Mouse (Mus musculus) frontal cortex, postnatal 10 days (tissue): Measurements from ENCODE around the gene Ubc.
"Not testable (repeated sequence)": the region's sequence is repeated elsewhere in the genome, so short reads cannot be mapped to it uniquely, and the experiment has no call there.

Experiments
- DNase-seq, 2 experiments: peaks; one replicate each; pipeline ENCODE4 v3.0.0; 2022; ENCODE audit warnings: low spot score in 2 of 2, mixed read lengths in 1 of 2

Gene Ubc

GRCm38 (mm10) chr5:125389579-125390441 is at the start of gene Ubc:
Gene Ubc (minus strand): TSS chr5:125390202.
- peak in 1 of 2 experiments; percentile 79 for DNase-seq

- not testable (repeated sequence) for DNase-seq
Measured at GRCm38 (mm10) chr5:125434347-125434746, 44.3 kb upstream of the Ubc start.

- DNase-seq = peak; percentile 88 to 92
Measured at GRCm38 (mm10) chr5:125433793-125434337, 43.9 kb upstream of the Ubc start, which contains the start of gene Dhx37. Gene Dhx37 (minus strand): TSS chr5:125434121.

GRCm38 (mm10) chr5:125432324-125432723 is 42.3 kb upstream of the Ubc start:
- DNase-seq = not testable (repeated sequence)

GRCm38 (mm10) chr5:125426343-125426742 is 36.3 kb upstream of the Ubc start:
- DNase-seq = no peak

GRCm38 (mm10) chr5:125425698-125426276 is 35.8 kb upstream of the Ubc start:
- DNase-seq = no peak

GRCm38 (mm10) chr5:125419124-125419523 is 29.1 kb upstream of the Ubc start:
- no peak for DNase-seq

- DNase-seq = no peak
Measured at GRCm38 (mm10) chr5:125418636-125419035, 28.6 kb upstream of the Ubc start.

GRCm38 (mm10) chr5:125416183-125416582 is 26.2 kb upstream of the Ubc start:
- DNase-seq = no peak

- DNase-seq = no peak
Measured at GRCm38 (mm10) chr5:125413763-125414162, 23.8 kb upstream of the Ubc start.

- not testable (repeated sequence) for DNase-seq
Measured at GRCm38 (mm10) chr5:125412536-125412935, 22.5 kb upstream of the Ubc start.

- peak in 1 of 2 experiments; percentile 65 for DNase-seq
Measured at GRCm38 (mm10) chr5:125411972-125412530, 22.0 kb upstream of the Ubc start.

- no peak for DNase-seq
Measured at GRCm38 (mm10) chr5:125409348-125410090, 19.5 kb upstream of the Ubc start.

GRCm38 (mm10) chr5:125408842-125409241 is 18.8 kb upstream of the Ubc start:
- peak; percentile 77 to 83 for DNase-seq

- DNase-seq = no peak
Measured at GRCm38 (mm10) chr5:125407910-125408575, 18.0 kb upstream of the Ubc start.

GRCm38 (mm10) chr5:125407020-125407830 is 17.2 kb upstream of the Ubc start:
- no peak for DNase-seq

GRCm38 (mm10) chr5:125406322-125407016 is 16.5 kb upstream of the Ubc start:
- peak in 1 of 2 experiments; percentile 60 for DNase-seq

- peak; percentile 68 to 86 for DNase-seq
Measured at GRCm38 (mm10) chr5:125405546-125406248, 15.7 kb upstream of the Ubc start.
